Mouse (Mus musculus) limb, embryonic 11.5 days (tissue): Measurements from ENCODE around the gene Yif1a. TPM values are rescaled to one million over a fixed set of nuclear protein-coding genes. Genes with fewer than 3 reads are reported as not detected.

ENCODE experiments used
- ATAC-seq: fragments of 200-750 bp; cut with Nextera tagmentation; 2 replicates; pipeline ENCODE4 v1.8.0; 2017; ENCODE audit warnings: low read depth; ENCODE audit not compliant: insufficient number of reproducible peaks, low FRiP score, low TSS enrichment
- DNase-seq: peaks from one replicate; pipeline ENCODE4 v3.0.0-alpha.2; 2015; ENCODE audit warnings: low spot score
- H3K27ac ChIP-seq: fragments of 300-500 bp; sonication (generic); replicated peaks from 2 replicates; pipeline ENCODE4 v1.5.1; 2014; ENCODE audit warnings: low read depth, mild to moderate bottlenecking, low read length
- H3K27me3 ChIP-seq: fragments of 300-500 bp; sonication (generic); 2 replicates; pipeline ENCODE4 v1.6.1; 2014; ENCODE audit warnings: mild to moderate bottlenecking, low read length, mixed read lengths; ENCODE audit not compliant: control insufficient read depth, insufficient read depth
- H3K36me3 ChIP-seq: fragments of 300-500 bp; sonication (generic); 2 replicates; pipeline ENCODE4 v1.6.1; 2014; ENCODE audit warnings: mild to moderate bottlenecking, low read length, moderate library complexity, mixed read lengths; ENCODE audit not compliant: control insufficient read depth, insufficient read depth
- H3K4me1 ChIP-seq: fragments of 300-500 bp; sonication (generic); 2 replicates; pipeline ENCODE4 v1.6.1; 2014; ENCODE audit warnings: low read length, mixed read lengths; ENCODE audit not compliant: control insufficient read depth, insufficient read depth
- H3K4me2 ChIP-seq: fragments of 300-500 bp; sonication (generic); 2 replicates; pipeline ENCODE4 v1.6.1; 2014; ENCODE audit warnings: low read depth, mild to moderate bottlenecking, moderate library complexity; ENCODE audit not compliant: severe bottlenecking
- H3K4me3 ChIP-seq: fragments of 300-500 bp; sonication (generic); 2 replicates; pipeline ENCODE4 v1.5.1; 2014; ENCODE audit warnings: low read depth, low read length
- H3K9ac ChIP-seq: fragments of 300-500 bp; sonication (generic); 2 replicates; pipeline ENCODE4 v1.6.1; 2014; ENCODE audit warnings: mild to moderate bottlenecking, low read length
- H3K9me3 ChIP-seq: fragments of 300-500 bp; sonication (generic); 2 replicates; pipeline ENCODE4 v1.6.1; 2016; ENCODE audit warnings: low read length; ENCODE audit not compliant: control insufficient read depth
- WGBS: fragments of 180-500 bp; shearing (Covaris S2); extraction: QIAGEN DNeasy Blood & Tissue Kit; methylation state at CpG from one replicate; pipeline ENCODE4 v1.1.7; 2014; 5-methylcytosine and 5-hydroxymethylcytosine counted together
- polyA plus RNA-seq: library from polyadenylated mRNA; unstranded; fragments of >200 nt; fragmentation: Nextera tagmentation; extraction: Ambion mirVana; gene quantifications from 2 replicates; pipeline ENCODE4 v1.2.1, GENCODE M21; 2014

The Yif1a gene
- polyA plus RNA-seq, 1 experiment from 2014 or later: 71.2 TPM

DNA sequence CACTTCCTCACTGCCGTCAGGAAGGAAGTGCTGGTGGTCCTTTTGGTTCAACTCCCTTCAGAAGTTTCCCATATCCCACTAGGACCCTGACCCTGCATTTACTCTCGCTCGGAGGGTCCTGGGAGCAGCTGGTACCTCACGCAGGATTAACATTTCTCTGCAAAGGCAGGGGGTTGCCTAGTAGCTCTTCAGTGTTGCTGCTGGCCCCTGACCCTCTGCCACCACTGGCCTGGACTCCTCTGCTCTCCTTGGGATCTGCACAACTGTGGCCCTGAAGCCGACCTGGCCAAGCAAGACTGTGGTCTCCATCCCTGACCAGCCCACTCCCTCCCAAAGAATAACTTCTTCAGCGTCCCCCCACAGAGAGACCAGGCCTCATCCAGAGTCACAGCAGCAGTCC lies 39.0 kb upstream of the Yif1a start:
- H3K36me3 ChIP-seq: peaks cover 8% of the 10 kb centered on the region
- H3K4me1 ChIP-seq: peaks cover 16% of the 10 kb centered on the region
- peaks cover 33% of the 10 kb centered on the region for H3K27me3 ChIP-seq
- H3K27ac ChIP-seq: no peak overlapping the region
- H3K9me3 ChIP-seq: no peaks in the 10 kb centered on the region
- WGBS: 83% methylated on average over 6 of the region's 6 CpGs
- no peak for DNase-seq
- no peak overlapping the region for H3K4me2 ChIP-seq
- H3K4me3 ChIP-seq: no peak overlapping the region
- ATAC-seq: no peak
- H3K9ac ChIP-seq: no peak overlapping the region

DNA sequence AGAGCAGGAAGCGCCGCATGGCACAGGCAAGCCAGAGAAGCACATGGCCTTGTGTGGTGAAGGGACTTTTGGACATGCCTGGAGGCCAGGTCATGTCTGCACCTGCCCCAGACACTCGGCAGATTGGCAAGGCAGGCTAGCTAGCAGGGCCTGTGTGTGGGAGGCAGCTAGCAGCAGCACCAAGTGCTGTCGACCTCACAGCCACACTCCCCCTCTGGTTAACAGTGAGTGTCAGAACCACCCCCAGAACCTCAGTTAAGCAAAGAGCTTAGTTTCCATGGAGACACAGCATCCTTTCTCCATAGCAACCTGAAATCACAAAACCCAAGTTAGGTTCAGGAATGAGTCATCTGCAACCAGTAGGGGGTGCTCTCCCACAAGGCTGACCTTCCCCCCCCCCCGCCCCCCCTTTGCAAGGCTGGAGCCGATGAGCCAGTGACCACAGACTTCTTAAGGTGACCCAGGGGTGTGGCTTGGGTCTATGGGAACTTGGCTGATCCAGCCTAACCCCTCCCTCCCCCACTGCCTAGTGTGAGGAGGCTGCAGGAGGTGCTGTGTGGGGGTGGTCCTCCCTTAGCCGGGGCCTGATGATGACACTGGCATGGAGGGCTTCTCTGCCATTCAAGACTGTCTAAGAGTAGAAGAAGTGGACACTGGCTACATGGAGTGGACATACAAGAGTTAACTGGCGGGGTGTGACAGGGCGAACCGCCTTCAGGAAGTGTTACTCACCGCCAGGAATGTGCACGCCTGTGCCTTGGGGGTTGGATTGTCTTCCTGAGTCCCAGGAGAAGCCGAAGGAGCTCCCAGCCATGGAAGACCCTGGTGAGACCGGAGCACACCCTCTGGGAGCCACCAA lies 38.1 kb upstream of the Yif1a start, which contains the start of gene Rin1:
Rin1 (plus strand) TSS at position 435 of the 859 bp plus-strand sequence.
- Histone ChIP-seq H3K27ac (no peak within 1 kb of the TSS), H3K9ac (peak within 1 kb of the TSS; percentile 3; the same call in 1 of the 2 replicates), H3K27me3 (peaks cover 33% of the 10 kb centered on the region), H3K36me3 (peaks cover 8% of the 10 kb centered on the region), H3K4me1 (peaks cover 16% of the 10 kb centered on the region), H3K9me3 (no peaks in the 10 kb centered on the region), H3K4me3 (peak within 1 kb of the TSS; percentile 22), H3K4me2 (peak within 1 kb of the TSS; percentile 33)
- ATAC-seq (peak; percentile 36; the same call in 1 of the 2 replicates), DNase-seq (peak; percentile 67)
- 20% methylated on average over 12 of the region's 14 CpGs for WGBS

DNA sequence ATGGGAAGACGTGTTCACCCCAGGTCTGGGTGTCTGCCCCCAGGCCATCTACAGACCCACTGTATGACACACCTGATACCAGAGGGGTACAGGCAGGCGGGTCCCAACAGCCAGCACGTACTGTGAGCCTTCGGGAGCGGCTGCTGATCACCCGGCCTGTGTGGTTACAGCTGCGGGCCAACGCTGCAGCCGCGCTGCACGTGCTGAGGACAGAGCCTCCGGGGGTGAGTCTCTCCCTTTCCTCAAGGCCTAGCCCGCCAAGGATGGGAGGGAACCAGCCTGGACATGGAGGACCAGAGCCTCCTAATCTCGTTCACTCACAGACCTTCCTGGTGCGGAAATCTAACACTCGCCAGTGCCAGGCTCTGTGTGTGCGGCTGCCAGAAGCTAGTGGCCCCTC lies 37.3 kb upstream of the Yif1a start:
- peak overlapping the region; percentile 3; the same call in 1 of the 2 replicates for H3K9ac ChIP-seq
- H3K27me3 ChIP-seq: peaks cover 33% of the 10 kb centered on the region
- H3K4me1 ChIP-seq: peaks cover 16% of the 10 kb centered on the region
- H3K9me3 ChIP-seq: no peaks in the 10 kb centered on the region
- ATAC-seq (no peak), DNase-seq (peak; percentile 54)
- H3K4me2 ChIP-seq: peak overlapping the region; percentile 33
- H3K4me3 ChIP-seq: peak overlapping the region; percentile 22
- no peak overlapping the region for H3K27ac ChIP-seq
- 7% methylated on average over 17 of the region's 17 CpGs for WGBS
- H3K36me3 ChIP-seq: peaks cover 8% of the 10 kb centered on the region

DNA sequence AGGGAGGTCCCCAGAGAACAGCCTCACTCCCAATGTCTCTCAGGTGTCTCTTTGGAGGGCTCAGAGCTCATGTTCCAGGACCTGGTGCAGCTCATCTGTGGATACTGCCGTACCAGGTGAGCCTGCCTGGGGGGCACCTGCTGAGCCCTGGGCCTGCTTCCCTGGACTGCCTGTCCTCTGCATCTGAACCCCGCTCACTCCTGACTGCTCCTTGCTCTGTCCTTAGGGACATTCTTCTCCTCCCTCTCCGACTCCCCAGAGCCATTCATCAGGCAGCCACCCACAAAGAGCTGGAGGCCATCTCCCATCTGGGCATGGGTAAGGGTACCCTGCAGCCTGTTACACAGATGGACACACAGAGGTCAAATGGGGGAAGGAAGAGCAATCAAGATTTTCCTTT lies 36.8 kb upstream of the Yif1a start:
- no peak overlapping the region for H3K4me3 ChIP-seq
- DNase-seq (no peak), ATAC-seq (no peak)
- no peak overlapping the region for H3K9ac ChIP-seq
- H3K9me3 ChIP-seq: no peaks in the 10 kb centered on the region
- peak overlapping the region; percentile 33 for H3K4me2 ChIP-seq
- 34% methylated on average over 3 of the region's 3 CpGs for WGBS
- H3K4me1 ChIP-seq: peaks cover 18% of the 10 kb centered on the region
- peaks cover 8% of the 10 kb centered on the region for H3K36me3 ChIP-seq
- H3K27ac ChIP-seq: no peak overlapping the region
- peaks cover 33% of the 10 kb centered on the region for H3K27me3 ChIP-seq

DNA sequence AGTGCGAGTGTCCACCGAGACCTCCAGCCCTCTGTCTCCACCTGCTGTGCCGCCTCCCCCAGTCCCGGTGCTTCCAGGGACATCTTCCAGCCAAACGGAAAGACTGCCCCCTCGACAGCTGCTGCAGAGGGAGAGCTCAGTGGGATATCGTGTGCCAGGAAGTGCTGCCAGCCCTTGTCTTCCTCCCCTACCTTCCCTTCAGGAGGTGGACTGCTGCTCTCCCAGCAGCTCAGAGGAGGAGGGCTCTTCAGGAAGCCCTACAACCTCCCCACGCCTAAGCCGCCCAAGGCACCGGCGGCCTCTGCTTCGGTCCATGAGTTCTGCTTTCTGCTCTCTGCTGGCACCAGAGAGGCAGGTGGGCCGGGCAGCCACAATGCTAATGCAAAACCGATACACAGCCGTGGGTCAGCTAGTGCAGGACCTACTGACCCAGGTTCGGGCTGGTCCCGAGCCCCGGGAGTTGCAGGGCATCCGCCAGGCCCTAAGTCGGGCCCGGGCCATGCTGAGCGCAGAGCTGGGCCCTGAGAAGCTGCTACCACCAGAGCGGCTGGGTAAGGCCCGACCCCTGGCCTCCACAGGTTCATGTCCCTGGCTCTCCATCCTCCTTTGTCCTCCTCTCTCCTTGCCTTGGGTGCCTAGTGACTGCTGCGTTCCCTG lies 36.0 kb upstream of the Yif1a start:
- Histone ChIP-seq H3K4me3 (no peak overlapping the region), H3K4me1 (peaks cover 24% of the 10 kb centered on the region), H3K4me2 (no peak overlapping the region), H3K9me3 (no peaks in the 10 kb centered on the region), H3K9ac (no peak overlapping the region), H3K27ac (no peak overlapping the region), H3K36me3 (peaks cover 5% of the 10 kb centered on the region), H3K27me3 (peaks cover 33% of the 10 kb centered on the region)
- no peak for DNase-seq
- no peak for ATAC-seq
- 28% methylated on average over 25 of the region's 25 CpGs for WGBS

DNA sequence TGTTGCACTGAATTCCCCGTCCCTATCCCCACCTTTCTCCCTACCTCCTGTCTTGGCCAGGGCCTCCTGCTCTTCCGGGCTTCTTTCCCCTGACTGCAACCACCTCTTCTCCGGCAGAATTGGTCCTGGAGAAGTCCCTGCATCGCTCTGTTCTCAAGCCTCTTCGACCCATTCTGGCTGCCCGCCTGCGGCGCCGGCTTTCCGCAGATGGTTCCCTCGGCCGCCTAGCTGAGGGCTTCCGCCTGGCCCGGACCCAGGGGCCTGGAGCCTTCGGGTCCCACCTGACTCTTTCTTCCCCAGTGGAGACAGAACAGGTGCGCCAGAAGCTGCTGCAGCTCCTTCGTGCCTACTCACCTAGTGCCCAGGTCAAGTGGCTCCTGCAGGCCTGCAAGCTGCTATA lies 35.5 kb upstream of the Yif1a start:
- no peak overlapping the region for H3K27ac ChIP-seq
- H3K27me3 ChIP-seq: peaks cover 33% of the 10 kb centered on the region

DNA sequence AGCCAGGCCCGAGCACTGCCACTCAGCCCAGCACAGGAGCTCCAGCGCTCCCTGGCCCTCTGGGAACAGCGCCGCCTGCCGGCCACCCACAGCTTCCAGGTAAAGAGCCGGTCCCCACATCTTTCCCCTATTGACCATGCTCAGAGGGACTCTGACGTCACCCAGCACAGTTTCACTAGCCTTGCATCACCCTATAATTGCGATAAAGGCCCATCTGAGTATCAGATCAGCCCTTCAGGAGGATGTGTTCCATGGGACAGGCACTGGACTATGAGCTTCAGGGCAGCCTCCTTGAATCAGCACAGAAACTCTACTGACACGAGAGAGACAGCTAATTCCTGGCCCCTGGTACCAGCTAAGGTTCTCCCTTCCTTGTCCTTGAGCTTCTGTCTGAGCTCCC lies 34.4 kb upstream of the Yif1a start:
- peaks cover 32% of the 10 kb centered on the region for H3K4me1 ChIP-seq

More for the DNA sequence above, 35.5 kb upstream of the Yif1a start:
- 49% methylated on average over 17 of the region's 17 CpGs for WGBS
- Histone ChIP-seq H3K9ac (no peak overlapping the region), H3K9me3 (no peaks in the 10 kb centered on the region), H3K4me1 (peaks cover 24% of the 10 kb centered on the region), H3K36me3 (peaks cover 5% of the 10 kb centered on the region), H3K4me2 (no peak overlapping the region), H3K4me3 (no peak overlapping the region)
- DNase-seq (no peak), ATAC-seq (no peak)

DNA sequence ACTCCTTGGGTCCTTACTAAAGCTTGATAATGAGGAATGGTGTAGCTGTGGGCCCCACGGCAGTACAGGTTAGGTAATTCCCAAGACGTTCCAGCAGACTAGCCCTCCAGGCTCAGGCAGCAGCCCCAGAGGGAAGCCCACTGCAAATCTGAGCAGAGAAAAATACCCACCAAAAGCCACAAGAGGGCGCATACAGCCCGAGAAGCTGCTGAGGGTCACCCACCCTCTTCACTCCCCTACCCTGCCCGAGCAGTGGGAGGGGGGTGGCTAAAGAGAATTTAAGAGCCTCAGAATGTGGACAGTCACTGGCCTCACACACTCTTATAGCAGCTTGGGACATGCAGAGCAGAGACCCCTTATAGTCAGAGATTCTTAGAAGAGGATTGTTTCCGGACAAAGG lies 32.1 kb upstream of the Yif1a start:
- DNase-seq (peak; percentile 87), ATAC-seq (peak; percentile 58; the same call in 1 of the 2 replicates)
- Histone ChIP-seq H3K4me2 (peak overlapping the region; percentile 12; the same call in 1 of the 2 replicates), H3K4me3 (0 out of 2 replicates have a peak overlapping the region, but pooled peaks have one; percentile 5), H3K27ac (no peak overlapping the region), H3K27me3 (peaks cover 27% of the 10 kb centered on the region), H3K36me3 (no peaks in the 10 kb centered on the region), H3K9ac (no peak overlapping the region), H3K4me1 (peaks cover 40% of the 10 kb centered on the region), H3K9me3 (no peaks in the 10 kb centered on the region)
- WGBS: 9% methylated on average over 6 of the region's 6 CpGs

More for the DNA sequence above, 34.4 kb upstream of the Yif1a start:
- Histone ChIP-seq H3K27ac (no peak overlapping the region), H3K36me3 (peaks cover 2% of the 10 kb centered on the region), H3K9ac (no peak overlapping the region), H3K9me3 (no peaks in the 10 kb centered on the region), H3K4me3 (no peak overlapping the region), H3K27me3 (peaks cover 33% of the 10 kb centered on the region), H3K4me2 (no peak overlapping the region)
- peak; percentile 83 for DNase-seq
- WGBS: 17% methylated on average over 9 of the region's 9 CpGs
- ATAC-seq: no peak
